Mouse (Mus musculus): ENCODE results near the gene Tap2.

Gene Tap2

GRCm38 (mm10) chr17:34203444-34203843 is at the start of gene Tap2:
Gene Tap2, plus strand, starts transcription at chr17:34203527.
- DNase-seq (ENCODE audit: low spot score in 2 of 2), result no peak

DNA sequence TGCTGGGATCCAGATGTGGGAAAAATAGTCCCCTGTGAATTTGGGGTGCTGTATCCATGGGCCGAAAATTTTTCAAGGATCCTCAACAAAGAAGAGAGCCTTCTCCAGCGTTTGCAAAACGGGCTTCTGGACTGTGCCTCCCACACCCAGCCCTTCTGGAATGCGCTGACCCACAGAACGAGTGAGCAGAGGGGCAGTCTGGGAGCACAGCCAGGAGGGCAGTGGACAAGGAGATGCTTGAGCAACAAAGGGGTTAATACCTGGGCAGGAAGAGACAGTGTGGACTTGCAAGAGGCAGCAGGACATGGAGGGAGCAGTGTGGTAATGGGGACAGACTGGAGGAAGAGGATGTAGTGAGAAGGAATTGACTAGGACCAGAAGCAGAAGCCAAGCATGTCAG is 47.8 kb upstream of the Tap2 start:
- DNase-seq (ENCODE audit: low spot score in 2 of 2), result no peak

GRCm38 (mm10) chr17:34164202-34164895 is 39.0 kb upstream of the Tap2 start:
- DNase-seq (ENCODE audit: low spot score in 2 of 2), result peak; percentile 51 to 74

GRCm38 (mm10) chr17:34165033-34165730 is 38.1 kb upstream of the Tap2 start:
- no peak for DNase-seq (ENCODE audit: low spot score in 2 of 2)

- peak in 1 of 2 experiments; percentile 66 for DNase-seq (ENCODE audit: low spot score in 2 of 2)
Observed at GRCm38 (mm10) chr17:34169279-34169678, 34.0 kb upstream of the Tap2 start.

DNA sequence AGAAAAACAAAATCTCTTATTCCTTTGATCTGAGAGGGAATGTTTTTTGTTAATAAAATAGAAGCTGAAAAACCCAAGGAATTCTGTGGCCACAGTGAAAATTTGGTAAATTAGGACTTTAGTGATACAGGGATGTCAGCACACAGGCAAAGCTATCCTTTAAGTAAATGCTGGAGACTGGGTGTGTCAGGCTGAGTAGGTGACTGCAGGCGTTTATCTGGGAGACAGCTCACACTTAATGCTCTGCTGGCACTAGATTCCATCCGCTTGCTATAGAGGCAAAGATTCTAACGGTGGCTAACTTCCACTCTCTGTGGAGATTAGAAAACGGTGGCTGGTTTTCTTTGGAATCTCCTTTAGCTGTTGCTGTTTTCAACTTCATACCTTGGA is 32.8 kb upstream of the Tap2 start:
- no peak for DNase-seq (ENCODE audit: low spot score in 2 of 2)

DNA sequence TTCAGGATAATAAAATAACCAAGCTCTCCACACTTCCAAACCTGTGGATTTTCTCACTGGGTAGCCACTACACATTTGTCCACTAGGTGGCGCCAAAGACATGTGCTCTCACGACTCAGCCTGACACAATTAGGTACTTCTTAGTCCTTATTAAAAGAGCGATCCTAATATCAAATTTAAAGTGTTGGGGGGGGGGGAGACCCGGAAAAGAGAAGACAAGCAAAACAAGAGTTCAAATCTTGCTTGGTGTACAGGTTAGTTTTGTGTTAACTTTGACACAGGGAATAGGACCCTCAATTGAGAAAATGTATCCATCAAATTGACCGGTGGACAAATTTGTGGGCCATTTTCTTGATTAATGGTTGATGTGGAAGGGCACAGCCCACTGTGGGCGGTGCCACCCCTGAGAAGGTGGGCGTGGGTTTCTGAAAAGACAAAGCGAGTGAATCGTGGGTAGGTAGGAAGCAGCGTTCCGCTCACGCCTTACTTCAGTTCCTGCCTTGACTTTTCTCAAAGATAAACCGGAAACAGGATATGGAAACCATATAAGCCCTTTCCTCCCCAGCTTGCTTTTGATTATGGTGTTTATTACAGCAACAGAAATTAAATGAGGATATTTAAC is 32.3 kb upstream of the Tap2 start:
- DNase-seq (ENCODE audit: low spot score in 2 of 2), result peak; percentile 82 to 94

- DNase-seq (ENCODE audit: low spot score in 2 of 2), result no peak
Observed at GRCm38 (mm10) chr17:34172528-34172927, 30.8 kb upstream of the Tap2 start.

DNA sequence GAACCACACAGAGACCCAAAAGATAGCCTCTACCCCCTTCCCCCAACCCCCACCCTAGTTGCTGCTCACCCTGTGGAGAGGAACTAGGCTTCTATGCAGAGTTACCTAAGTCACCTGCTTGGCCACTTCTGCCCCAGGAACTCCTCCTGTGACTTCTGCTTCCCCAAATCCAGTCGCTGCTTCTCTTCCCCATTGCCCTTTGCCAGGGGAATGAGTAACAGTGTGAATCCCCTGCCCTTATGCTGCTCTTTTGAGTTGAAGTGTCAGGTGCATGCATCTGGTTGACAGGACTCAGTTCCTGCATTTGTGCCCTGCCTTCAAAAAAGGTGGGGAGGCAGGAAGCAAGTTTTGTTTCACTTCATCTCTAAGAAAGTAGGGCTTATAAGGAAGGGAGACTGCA is 29.3 kb upstream of the Tap2 start:
- peak in 1 of 2 experiments; percentile 19 for DNase-seq (ENCODE audit: low spot score in 2 of 2)

- DNase-seq (ENCODE audit: low spot score in 2 of 2), result no peak
Observed at GRCm38 (mm10) chr17:34177179-34177578, 26.1 kb upstream of the Tap2 start.

GRCm38 (mm10) chr17:34179019-34179418 is 24.3 kb upstream of the Tap2 start:
- DNase-seq (ENCODE audit: low spot score in 2 of 2), result no peak

DNA sequence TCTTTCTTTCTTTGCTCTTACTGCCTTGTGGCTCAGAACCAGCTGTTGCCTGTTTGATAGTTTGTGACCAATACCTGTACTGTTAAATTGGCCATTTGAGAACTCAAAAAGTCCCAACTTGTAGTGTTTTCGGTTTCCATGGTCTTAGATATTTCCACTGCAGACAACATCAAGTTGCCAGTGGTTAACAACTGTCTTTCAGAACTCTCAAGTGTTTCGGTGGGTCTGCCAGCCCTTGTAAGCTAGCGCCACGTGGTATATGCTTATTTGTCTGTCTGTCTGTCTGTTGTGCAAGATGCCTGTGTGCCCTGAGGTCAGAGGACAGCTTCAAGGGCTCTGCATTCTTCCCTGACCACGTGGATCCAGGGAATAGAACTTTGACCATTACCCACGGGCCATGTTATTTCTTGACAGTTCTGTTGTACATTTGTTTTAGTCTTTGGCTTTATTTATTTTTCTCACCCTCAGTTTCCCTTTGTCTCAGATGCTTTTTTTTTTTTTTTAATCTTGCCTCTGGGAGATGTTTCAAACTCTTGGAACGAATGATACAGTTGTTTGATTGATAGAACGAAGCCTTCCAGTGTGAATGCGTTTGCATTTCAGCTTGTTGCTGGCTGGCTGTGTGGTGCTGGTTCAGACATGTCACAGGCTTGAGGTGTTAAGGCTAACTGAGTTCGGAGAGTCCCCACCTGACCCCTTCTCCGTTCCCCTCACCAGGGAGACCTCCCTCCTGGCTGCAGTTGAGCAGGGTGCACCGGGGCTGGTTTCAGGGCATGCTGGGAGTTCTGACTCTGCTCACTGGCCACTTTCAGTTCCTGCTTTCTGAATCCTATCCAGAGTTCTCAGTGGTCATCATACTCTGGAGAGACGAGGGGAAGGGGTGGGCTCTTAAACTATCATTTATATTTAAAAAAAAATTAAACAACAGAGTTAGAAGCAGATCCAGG is 23.1 kb upstream of the Tap2 start:
- DNase-seq (ENCODE audit: low spot score in 2 of 2), result no peak

DNA sequence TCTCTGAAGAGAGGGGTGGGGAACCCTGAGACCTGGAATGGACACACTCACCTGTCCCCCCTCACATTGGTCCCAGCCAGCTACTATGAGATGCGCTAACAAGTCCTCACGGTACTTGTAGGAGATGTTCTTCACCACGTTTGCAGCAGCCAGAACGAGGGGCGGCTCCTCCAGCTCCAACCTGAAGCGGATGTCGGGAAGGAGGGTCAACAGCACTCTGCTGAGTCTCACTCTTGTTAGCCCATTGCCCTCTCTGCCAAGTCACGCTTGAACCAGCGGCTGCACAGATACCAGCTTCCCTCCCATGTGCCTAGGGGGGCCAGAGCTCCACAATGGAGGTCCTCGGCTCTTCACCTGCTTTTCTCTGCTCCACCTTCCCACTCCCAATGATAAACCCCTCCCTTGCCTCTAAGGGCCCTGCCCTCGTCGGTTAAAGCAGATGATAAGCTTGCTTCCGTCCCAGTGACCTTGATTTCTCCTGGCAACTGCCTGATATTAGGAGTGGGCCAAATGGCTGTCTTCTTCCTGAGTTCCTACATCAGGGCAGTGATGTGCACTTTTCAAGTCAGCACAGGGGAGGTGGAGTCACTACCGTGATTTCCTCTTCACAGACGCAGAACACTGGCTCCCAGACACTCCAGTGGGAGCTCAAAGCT is 19.6 kb upstream of the Tap2 start:
- DNase-seq (ENCODE audit: low spot score in 2 of 2), result no peak

DNA sequence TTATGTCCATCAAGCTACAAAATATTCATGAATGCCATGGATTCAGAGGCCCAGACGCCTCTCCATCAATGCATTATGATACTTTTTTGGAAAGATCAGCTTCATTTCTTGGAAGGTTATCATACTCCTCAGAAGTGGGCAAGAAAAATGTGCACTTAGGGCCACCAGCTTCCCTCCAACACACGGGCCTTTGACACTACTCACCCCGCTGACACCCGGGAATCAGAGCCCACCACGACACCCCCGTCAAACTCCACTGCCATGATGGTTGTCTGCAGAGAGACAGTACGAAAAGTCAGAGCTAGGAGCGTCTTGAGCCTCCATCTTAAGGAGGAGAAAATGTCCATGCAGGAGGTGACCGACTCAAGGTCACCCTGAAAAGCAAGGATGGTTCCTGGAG is 17.8 kb upstream of the Tap2 start:
- no peak for DNase-seq (ENCODE audit: low spot score in 2 of 2)

- DNase-seq (ENCODE audit: low spot score in 2 of 2), result no peak
Observed at GRCm38 (mm10) chr17:34186885-34187260, 16.5 kb upstream of the Tap2 start.

DNA sequence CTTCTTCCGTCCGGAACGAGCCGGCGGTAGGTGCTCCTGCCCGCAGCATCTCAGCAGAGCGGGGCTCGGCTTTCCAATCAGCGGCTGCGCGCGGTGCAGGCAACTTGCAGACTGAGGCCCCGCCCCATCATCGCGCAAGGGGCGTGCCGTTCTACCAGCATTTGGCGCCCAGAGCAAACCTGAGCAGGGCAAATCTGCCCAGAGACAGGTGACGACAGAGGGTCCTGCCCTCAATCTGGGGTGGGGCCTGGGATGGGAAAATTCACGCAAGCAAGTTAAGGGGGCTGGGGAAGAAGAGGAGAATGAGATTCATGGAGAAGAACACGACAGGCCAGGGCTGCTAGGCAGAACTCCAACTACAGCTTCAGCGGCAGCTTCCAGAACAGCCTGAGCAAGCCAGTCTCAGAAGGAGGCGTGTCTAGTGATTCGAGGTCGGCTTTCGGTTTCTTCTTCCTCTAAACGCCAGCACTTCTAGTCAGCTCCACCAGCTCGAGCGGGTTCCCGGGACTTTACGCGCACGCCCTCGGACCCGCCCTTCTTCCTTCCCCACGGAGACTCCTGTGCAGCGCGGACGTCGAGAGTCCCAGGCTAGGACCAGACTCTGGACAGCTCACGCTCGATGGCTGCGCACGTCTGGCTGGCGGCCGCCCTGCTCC is 15.9 kb upstream of the Tap2 start, which contains the start of the genes Tap1 and Psmb9:
Gene Tap1 (plus strand): TSS at position 293 of the 656 bp plus-strand sequence.
Gene Psmb9 (minus strand): TSS at position 504 of the 656 bp plus-strand sequence.
- peak; percentile 98 to 99 for DNase-seq (ENCODE audit: low spot score in 2 of 2)

DNA sequence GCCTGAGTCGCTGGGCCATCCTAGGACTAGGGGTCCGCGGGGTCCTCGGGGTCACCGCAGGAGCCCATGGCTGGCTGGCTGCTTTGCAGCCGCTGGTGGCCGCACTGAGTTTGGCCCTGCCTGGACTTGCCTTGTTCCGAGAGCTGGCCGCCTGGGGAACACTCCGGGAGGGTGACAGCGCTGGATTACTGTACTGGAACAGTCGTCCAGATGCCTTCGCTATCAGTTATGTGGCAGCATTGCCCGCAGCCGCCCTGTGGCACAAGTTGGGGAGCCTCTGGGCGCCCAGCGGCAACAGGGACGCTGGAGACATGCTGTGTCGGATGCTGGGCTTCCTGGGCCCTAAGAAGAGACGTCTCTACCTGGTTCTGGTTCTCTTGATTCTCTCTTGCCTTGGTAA is 15.3 kb upstream of the Tap2 start:
- peak; percentile 61 to 82 for DNase-seq (ENCODE audit: low spot score in 2 of 2)

GRCm38 (mm10) chr17:34188986-34189385 is 14.3 kb upstream of the Tap2 start:
- no peak for DNase-seq (ENCODE audit: low spot score in 2 of 2)

- DNase-seq (ENCODE audit: low spot score in 2 of 2), result no peak
Observed at GRCm38 (mm10) chr17:34192852-34193251, 10.5 kb upstream of the Tap2 start.

DNA sequence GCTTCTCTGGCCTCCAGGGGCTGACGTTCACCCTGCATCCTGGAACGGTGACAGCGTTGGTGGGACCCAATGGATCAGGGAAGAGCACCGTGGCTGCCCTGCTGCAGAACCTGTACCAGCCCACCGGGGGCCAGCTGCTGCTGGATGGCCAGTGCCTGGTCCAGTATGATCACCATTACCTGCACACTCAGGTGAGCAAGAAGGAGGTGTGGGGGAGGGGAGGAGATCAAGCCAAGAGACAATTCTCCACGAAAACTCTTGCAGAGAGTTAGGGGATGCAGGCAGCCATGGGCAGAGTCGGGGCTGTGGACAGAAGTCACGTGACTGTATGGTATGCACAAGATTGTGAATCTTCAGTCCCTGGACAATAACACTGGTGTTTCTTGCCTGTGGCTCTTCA is 9.9 kb upstream of the Tap2 start:
- no peak for DNase-seq (ENCODE audit: low spot score in 2 of 2)

GRCm38 (mm10) chr17:34194723-34195122 is 8.6 kb upstream of the Tap2 start:
- no peak for DNase-seq (ENCODE audit: low spot score in 2 of 2)

All from spleen, postnatal 4 days (tissue).